In the genomic region with DNA sequence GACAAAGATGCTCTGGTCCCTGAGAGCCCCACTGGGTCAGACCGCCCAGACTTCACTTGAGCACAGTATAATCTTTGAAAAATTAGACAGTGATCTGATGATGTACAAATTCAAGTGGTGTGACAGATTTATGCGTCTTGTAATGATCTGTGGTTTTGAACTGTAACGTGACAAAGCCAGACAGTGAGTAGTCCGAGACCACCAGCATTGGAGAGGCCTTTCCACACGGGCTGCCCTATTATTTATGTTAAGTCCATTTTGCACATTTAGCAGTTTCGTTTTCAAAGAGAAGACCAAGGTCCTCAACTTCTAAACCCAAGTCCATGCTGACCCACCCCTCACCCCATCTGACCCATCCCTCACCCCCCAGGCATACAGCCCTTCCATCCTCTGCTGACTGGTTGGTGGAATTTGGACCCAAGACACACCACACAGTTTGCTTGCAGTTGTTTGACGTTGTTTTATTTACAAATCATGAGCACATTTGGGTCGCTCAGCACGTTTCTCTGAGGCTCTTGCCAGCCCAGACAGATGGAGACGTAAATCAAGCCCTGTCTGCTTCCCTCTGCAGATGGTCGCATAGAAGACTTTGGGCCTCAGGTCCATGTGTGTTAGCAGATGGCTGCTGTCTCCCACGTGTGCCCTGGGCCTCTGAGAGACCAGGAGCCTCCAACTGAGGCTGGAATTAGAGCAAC, we compare ENCODE assay signal across 12 mouse cellular contexts.
DNase-seq lines count a peak whose midpoint lies in the region; ATAC-seq and TF ChIP-seq lines count a peak whose summit lies in the region.
"Had no signal": no experiment of that assay in that cellular context is flagged by ENCODE, and none has a peak within 500 bp of the region (broad histone marks: within the 10 kb centered on the region; RNA-seq: fewer than 3 reads in every experiment).

No protein-coding gene starts in this region.

- H3K4me3 ChIP-seq in forebrain, postnatal 0 days (ENCODE audit: low read depth, low read length), result no peak overlapping the region
- H3K4me3 ChIP-seq in intestine, embryonic 16.5 days (ENCODE audit: low read length), result no peak overlapping the region
- H3K4me3 ChIP-seq: liver, embryonic 15.5 days had no signal

- TF ChIP-seq CTCF in forebrain, postnatal 0 days (IDR thresholded peaks at IDR 0.05; ENCODE audit: low read depth), result no peak

- H3K27me3 ChIP-seq in forebrain, postnatal 0 days (ENCODE audit: insufficient read depth, low read length), result no peaks in the 10 kb centered on the region
- H3K27me3 ChIP-seq in intestine, embryonic 16.5 days (replicated peaks; ENCODE audit: control insufficient read depth, insufficient read depth, low read length), result no peaks in the 10 kb centered on the region
- H3K27me3 ChIP-seq: liver, embryonic 15.5 days had no signal

- ATAC-seq in forebrain, postnatal 0 days, result peak; percentile 82
- ATAC-seq in intestine, embryonic 16.5 days, result no peak; the same call in 1 of the 2 replicates

- no peak overlapping the region for H3K27ac ChIP-seq in forebrain, postnatal 0 days (ENCODE audit: low read depth, low read length)
- H3K27ac ChIP-seq in intestine, embryonic 16.5 days (ENCODE audit: low read length), result no peak overlapping the region
- H3K27ac ChIP-seq: liver, embryonic 15.5 days had no signal

- H3K36me3 ChIP-seq in forebrain, postnatal 0 days (ENCODE audit: insufficient read depth), result no peaks in the 10 kb centered on the region
- no peaks in the 10 kb centered on the region for H3K36me3 ChIP-seq in intestine, embryonic 16.5 days (ENCODE audit: control insufficient read depth, insufficient read depth, low read length)
- H3K36me3 ChIP-seq: liver, embryonic 15.5 days had no signal

- H3K4me1 ChIP-seq in forebrain, postnatal 0 days (ENCODE audit: insufficient read depth), result no peaks in the 10 kb centered on the region
- H3K4me1 ChIP-seq in intestine, embryonic 16.5 days (ENCODE audit: control insufficient read depth, insufficient read depth, low read length), result no peaks in the 10 kb centered on the region
- H3K4me1 ChIP-seq: liver, embryonic 15.5 days had no signal

- no peak overlapping the region for H3K4me2 ChIP-seq in forebrain, postnatal 0 days (ENCODE audit: low read depth)
- no peak overlapping the region for H3K4me2 ChIP-seq in intestine, embryonic 16.5 days (ENCODE audit: low read depth, low read length)
- H3K4me2 ChIP-seq: liver, embryonic 15.5 days had no signal

- H3K9me3 ChIP-seq in forebrain, postnatal 0 days (ENCODE audit: low read length), result no peaks in the 10 kb centered on the region
- no peaks in the 10 kb centered on the region for H3K9me3 ChIP-seq in intestine, embryonic 16.5 days (ENCODE audit: control insufficient read depth, low read length)
- H3K9me3 ChIP-seq: liver, embryonic 15.5 days had no signal

- no peak overlapping the region for H3K9ac ChIP-seq in forebrain, postnatal 0 days
- H3K9ac ChIP-seq in intestine, embryonic 16.5 days (ENCODE audit: low read depth, low read length), result no peak overlapping the region
- H3K9ac ChIP-seq: liver, embryonic 15.5 days had no signal

- 65% methylated on average over 12 of the region's 12 CpGs for WGBS in forebrain, postnatal 0 days
- 56% methylated on average over 12 of the region's 12 CpGs for WGBS in intestine, embryonic 16.5 days

- DNase-seq in embryo, embryonic 11 days, result peak; percentile 16
- no peak for DNase-seq in embryo, embryonic 9.5 days (ENCODE audit: extremely low spot score)
- DNase-seq in left cerebral cortex, postnatal 4 days, result peak; percentile 73
- DNase-seq in left cerebral cortex, adult 18-20 months (ENCODE audit: low spot score in 2 of 2), result no peak
- peak; percentile 66 for DNase-seq in cerebellum, adult 11 months
- DNase-seq in forebrain, postnatal 0 days, result peak; percentile 84
- no peak for DNase-seq in Muller cell, postnatal 12 days (ENCODE audit: inconsistent ontology term)
- DNase-seq: gastrocnemius, postnatal 14 days; kidney, adult 11 months; thymus, adult 2 months had no signal

- intact Hi-C loops in left cerebral cortex, postnatal 4 days (cut with DNase I), result no loop called here

Comparison
In these comparisons a context has a peak if more than half of its experiments do, and no peak if none do; other contexts are left out.
1. DNase-seq: peak in embryo, embryonic 11 days (single experiment), left cerebral cortex, postnatal 4 days (single experiment), cerebellum, adult 11 months (single experiment) and forebrain, postnatal 0 days (single experiment); none in embryo, embryonic 9.5 days (single experiment), left cerebral cortex, adult 18-20 months (0 of 2) and Muller cell, postnatal 12 days (single experiment).